Mouse (Mus musculus): ENCODE measurements around the gene Ccdc107.
A peak's percentile ranks its signal among the peaks of the same experiment; 100 is the strongest.

The Ccdc107 gene

GRCm38 (mm10) chr4:43511675-43512454 is 19.2 kb downstream of the Ccdc107 start:
- DNase-seq (ENCODE audit: low spot score in 2 of 2): no peak

DNA sequence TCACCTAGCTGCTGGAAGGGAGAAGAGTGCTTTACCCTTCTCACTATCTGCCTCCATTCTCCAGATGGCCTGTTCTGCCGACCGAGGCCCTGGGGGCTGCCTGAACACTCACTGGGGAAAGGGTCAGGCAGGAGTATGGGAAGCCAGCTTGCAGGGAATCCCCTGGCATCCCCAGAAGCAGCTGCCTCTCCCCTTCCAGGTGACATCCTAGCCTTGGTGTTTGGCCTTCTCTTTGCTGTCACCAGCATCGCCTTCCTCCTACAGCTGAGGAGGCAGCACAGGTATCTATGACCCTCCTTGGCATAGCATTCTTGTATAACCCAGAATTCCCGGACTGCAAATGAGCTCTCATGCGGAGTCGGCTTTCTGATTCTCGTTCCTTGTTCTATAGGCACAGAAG is 20.0 kb downstream of the Ccdc107 start:
- DNase-seq (ENCODE audit: low spot score in 2 of 2): no peak

DNA sequence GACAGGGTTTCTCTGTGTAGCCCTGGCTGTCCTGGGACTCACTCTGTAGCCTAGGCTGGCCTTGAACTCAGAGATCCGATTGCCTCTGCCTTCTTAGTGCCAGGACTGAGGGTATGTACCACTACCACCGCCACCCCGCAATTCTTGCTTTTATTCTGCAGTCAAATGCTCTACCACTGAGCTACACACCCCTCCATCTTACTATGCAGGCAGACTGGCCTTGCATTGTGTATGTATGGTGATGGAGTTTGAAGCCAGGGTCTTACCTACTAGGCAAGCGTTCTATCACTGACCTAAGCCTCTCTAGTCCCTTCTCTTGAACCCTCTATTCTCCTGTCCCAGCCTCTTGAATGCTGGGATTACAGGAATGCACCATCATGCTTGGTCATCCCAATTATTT is 20.6 kb downstream of the Ccdc107 start:
- no peak for DNase-seq (ENCODE audit: low spot score in 2 of 2)

DNA sequence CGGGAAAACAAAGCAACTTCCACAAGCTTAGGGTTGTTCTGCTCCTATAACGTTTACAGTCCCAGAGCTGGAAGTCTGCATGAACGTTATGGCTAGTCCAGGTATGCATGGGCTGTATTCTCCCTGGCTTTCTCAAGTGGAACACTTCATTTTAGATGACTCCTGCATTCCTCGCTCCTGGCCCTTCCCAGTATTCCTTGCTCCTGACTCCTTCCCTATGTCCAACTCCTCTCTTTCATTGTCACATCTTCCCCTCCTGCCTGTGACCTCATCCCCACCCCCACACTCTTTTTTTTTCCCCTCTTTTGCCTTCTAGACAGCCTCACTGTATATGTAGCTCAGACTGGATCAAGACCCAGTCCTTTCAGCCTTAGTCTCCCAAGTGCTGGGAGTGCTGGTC is 21.1 kb downstream of the Ccdc107 start:
- no peak for DNase-seq (ENCODE audit: low spot score in 2 of 2)

- DNase-seq (ENCODE audit: low spot score in 2 of 2): no peak
These were observed 23.3 kb downstream of the Ccdc107 start for GRCm38 (mm10) chr4:43515764-43516708.

DNA sequence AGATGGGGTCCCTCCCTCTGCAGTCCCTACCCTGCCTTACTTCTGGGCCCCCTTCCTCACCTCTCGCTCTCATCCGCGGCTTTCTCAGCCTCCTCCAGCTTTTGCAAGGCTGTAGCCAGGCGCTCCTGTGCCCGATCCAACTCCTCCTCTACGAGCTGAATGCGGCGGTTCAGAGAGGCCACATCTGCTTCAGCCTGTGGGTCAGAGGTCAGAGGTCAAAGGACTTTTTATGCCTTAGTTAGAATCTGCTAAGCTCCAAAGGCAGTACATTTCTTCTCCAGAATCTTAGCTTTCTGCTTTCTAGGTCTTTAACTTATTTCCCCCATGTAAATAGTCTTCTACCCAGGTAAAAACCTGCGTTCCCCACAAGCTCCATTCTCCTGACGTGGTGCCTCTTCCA is 26.9 kb downstream of the Ccdc107 start:
- DNase-seq (ENCODE audit: low spot score in 2 of 2): no peak

GRCm38 (mm10) chr4:43519956-43520355 is 27.3 kb downstream of the Ccdc107 start:
- peak; percentile 77 to 80 for DNase-seq (ENCODE audit: low spot score in 2 of 2)

DNA sequence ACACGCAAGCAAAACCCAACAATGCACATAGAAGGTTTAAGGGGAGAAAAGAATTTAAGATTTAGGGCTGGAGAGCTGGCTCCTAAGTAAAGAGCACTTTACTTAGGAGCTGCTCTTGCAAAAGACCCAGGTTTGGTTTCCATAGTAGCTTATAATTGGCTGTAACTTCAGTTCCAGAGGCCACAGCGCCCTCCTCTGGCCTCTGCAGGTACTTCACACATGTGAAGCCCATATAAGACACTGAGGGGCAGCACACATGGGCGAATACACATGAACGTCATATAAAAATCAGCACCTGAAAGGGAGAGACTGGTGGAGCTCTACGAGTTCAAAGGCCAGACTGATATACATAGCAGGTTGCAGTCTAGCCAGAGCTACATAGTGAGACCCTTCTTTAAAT is 35.2 kb downstream of the Ccdc107 start:
- no peak for DNase-seq (ENCODE audit: low spot score in 2 of 2)

DNA sequence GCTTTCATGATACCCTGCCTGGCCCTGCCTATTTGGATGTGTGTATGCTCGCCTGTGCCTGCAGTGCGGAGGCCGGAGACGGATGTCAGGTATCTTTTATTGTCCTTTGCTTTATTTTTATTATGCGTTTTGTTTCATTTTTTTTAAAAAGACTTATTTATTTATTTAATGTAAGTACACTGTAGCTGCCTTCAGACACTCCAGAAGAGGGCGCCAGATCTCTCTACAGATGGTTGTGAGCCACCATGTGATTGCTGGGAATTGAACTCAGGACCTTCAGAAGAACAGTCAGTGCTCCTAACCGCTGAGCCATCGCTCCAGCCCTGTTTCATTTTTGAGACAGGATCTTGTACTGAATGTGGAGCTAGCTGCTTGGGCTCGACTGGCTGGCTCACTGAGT is 35.8 kb downstream of the Ccdc107 start:
- DNase-seq (ENCODE audit: low spot score in 2 of 2): no peak

DNA sequence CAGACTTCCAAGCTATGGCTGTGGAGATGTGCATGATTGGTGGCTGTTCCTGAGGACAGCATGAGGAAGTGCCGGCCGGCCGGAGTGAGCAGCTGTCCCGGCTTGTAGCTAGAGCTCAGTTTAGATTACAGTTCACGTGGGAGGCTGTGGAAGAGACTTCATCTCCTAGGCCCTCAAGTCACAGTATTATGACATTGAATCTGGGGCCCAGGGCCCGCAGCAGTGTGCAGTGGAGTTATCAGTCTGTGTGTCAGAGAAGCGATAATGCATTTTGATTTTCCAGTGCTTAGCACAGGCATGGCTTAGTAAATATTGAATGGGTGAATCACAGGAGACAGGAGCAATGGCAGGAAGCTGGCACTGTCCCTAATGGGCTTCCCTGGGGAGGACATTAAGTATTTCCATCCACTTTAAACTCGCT is 37.4 kb downstream of the Ccdc107 start:
- DNase-seq (ENCODE audit: low spot score in 2 of 2): no peak

- peak; percentile 68 to 78 for DNase-seq (ENCODE audit: low spot score in 2 of 2)
These were observed 37.9 kb downstream of the Ccdc107 start for GRCm38 (mm10) chr4:43530581-43530980.

DNA sequence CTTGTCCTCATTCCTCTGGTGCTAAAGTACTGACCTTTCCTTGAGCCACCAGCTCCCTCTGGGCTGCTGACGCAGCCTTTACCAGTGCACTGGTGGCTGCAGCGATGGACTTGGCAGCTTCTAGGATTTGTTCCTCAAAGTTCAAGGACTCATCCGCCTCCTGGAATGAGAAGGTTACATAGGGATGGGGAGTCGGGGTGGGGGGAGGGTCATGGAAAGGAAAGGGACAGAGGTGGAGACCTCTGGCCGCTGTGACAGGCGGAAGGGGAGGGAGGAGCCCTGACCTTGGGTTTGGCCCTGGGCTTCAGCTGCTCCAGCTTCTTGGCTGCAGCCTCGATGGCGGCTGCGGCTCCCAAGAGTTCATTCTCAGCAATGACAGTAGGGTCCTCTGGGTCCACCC is 40.6 kb downstream of the Ccdc107 start:
- no peak for DNase-seq (ENCODE audit: low spot score in 2 of 2)

DNA sequence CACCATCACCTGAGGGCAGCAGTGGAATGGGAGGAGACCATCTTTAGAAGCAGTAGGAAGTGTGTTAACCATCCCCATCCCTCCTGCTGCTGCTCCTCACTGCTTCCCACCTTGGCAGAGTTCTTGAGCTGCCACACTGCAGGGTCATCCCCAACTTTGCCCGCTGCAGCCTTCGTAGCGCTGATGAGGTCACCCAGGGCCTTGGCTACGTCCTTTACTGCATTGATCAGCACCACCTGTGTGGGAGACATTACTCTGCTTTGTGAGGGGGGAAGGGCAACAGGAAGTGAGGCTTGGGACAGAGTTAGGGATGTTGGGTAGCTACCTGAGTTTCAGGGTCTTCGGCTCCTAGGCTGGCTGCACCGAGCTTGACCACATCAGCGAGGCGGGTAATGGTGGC is 42.9 kb downstream of the Ccdc107 start:
- DNase-seq (ENCODE audit: low spot score in 2 of 2): no peak

DNA sequence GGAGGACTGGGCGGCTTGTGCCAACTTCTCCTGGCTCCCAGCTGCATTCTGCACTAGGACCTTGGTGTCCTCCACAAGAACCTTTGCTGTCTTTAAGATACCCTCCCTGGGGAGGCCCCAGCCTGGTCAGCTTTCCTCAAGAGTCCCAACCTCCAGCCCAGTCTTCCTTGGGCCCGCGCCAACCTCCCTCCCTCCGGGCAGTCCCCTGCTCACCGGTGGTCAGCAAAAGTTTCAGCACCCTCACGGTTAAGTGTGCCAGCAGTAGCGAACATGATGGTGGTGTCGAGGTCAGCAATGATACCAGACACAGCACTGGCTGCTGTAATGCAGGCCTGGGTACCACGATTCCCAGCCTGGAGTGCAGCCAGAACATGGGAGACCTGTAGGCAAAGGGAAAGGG is 43.3 kb downstream of the Ccdc107 start:
- no peak for DNase-seq (ENCODE audit: low spot score in 2 of 2)

DNA sequence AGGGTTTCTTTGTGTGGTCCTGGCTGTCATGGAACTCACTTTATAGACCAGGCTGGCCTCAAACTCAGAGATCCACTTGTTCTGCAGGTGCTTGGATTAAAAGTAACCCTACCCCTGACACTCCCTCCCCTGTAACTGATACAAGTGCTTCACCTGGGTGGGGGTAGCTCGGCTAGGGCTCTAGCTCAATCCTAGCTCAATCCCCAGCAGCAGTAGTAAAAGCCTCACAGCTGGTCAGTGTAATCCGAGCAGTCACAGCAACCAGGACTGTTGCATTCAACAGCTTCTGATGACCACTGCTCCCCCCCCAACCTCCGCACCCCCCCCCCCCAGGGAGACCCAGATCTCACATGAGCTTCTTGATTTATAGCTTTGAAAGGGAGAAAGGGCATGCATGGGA is 49.3 kb downstream of the Ccdc107 start:
- DNase-seq (ENCODE audit: low spot score in 2 of 2): no peak

All from spleen, postnatal 36 days (tissue).